In the genomic region with DNA sequence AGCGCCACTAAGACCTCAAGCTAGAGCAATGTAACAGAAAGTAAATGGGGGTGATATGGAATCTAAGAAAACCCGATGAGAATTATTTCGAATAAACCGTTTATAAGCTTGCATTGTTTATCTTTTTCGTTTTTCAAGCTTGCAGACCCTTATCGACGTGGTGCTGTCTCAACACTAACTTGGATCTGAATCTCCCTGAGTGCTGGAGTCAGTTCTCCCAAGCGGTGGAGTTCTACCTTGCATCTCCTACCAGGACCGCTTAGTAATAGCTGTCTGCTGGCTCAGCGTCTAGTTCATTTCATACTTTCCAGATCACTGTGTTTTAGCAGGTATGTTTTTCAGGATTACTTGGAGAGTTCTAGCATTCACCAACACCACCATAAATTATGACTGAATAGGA, we compare ENCODE assay signal across 8 mouse cellular contexts. TPM values are rescaled to one million over a fixed set of nuclear protein-coding genes. Genes with fewer than 3 reads are reported as not detected.
A peak's percentile ranks its signal among the peaks of the same experiment; 100 is the strongest.
DNase-seq lines count a peak whose midpoint lies in the region; ATAC-seq and TF ChIP-seq lines count a peak whose summit lies in the region.

No protein-coding gene starts in this region.

- WGBS in kidney, postnatal 0 days: 14% methylated on average over 10 of the region's 10 CpGs
- 11% methylated on average over 10 of the region's 10 CpGs for WGBS in hindbrain, embryonic 16.5 days
- 9% methylated on average over 10 of the region's 10 CpGs for WGBS in midbrain, postnatal 0 days

- no peak for ATAC-seq in kidney, postnatal 0 days (replicated peaks; ENCODE audit: low FRiP score, low read depth)
- 0 out of 2 replicates have a peak, but pooled peaks have one; percentile 7 for ATAC-seq in hindbrain, embryonic 16.5 days
- ATAC-seq in midbrain, postnatal 0 days (ENCODE audit: low FRiP score): no peak

- peak overlapping the region; percentile 63 for H3K27ac ChIP-seq in kidney, postnatal 0 days
- no peak overlapping the region for H3K27ac ChIP-seq in brown adipose tissue, adult 24 weeks (replicated peaks; ENCODE audit: low read depth, low read length)
- 0 out of 2 replicates have a peak overlapping the region, but pooled peaks have one; percentile 36 for H3K27ac ChIP-seq in hindbrain, embryonic 16.5 days (ENCODE audit: low read depth, low read length)
- peak overlapping the region; percentile 68; the same call in 1 of the 2 replicates for H3K27ac ChIP-seq in midbrain, postnatal 0 days (ENCODE audit: low read depth, low read length)

- peak overlapping the region; percentile 56 for H3K9ac ChIP-seq in kidney, postnatal 0 days (ENCODE audit: low read depth, low read length)
- H3K9ac ChIP-seq in hindbrain, embryonic 16.5 days (ENCODE audit: low read depth, low read length): peak overlapping the region; percentile 61
- H3K9ac ChIP-seq in midbrain, postnatal 0 days (replicated peaks; ENCODE audit: low read length, poor library complexity, severe bottlenecking): peak overlapping the region; percentile 63

- H3K4me3 ChIP-seq in kidney, postnatal 0 days (replicated peaks; ENCODE audit: low read depth, low read length): peak overlapping the region; percentile 79
- H3K4me3 ChIP-seq in brown adipose tissue, adult 24 weeks (ENCODE audit: insufficient read depth, low read depth, low read length): peak overlapping the region; percentile 87
- peak overlapping the region; percentile 74 for H3K4me3 ChIP-seq in hindbrain, embryonic 16.5 days (ENCODE audit: low read length)
- peak overlapping the region; percentile 74 for H3K4me3 ChIP-seq in midbrain, postnatal 0 days (ENCODE audit: low read depth, low read length)

- H3K4me2 ChIP-seq in kidney, postnatal 0 days (ENCODE audit: low read length): peak overlapping the region; percentile 78
- peak overlapping the region; percentile 59 for H3K4me2 ChIP-seq in hindbrain, embryonic 16.5 days (ENCODE audit: low read length)
- H3K4me2 ChIP-seq in midbrain, postnatal 0 days (ENCODE audit: low read depth, low read length, poor library complexity, severe bottlenecking): peak overlapping the region; percentile 75

- no peaks in the 10 kb centered on the region; the same call in 1 of the 2 replicates for H3K4me1 ChIP-seq in kidney, postnatal 0 days (replicated peaks; ENCODE audit: insufficient read depth, low read length)
- H3K4me1 ChIP-seq in brown adipose tissue, adult 24 weeks (ENCODE audit: control insufficient read depth, insufficient read depth, insufficient read length, low read length): 0 out of 2 replicates have a peak, but pooled peaks cover 2% of the 10 kb centered on the region
- H3K4me1 ChIP-seq in hindbrain, embryonic 16.5 days (ENCODE audit: control insufficient read depth, insufficient read depth, low read depth, low read length): peaks cover 11% of the 10 kb centered on the region
- peaks cover 4% of the 10 kb centered on the region; the same call in 1 of the 2 replicates for H3K4me1 ChIP-seq in midbrain, postnatal 0 days (ENCODE audit: insufficient read depth, low read length)

- H3K9me3 ChIP-seq in kidney, postnatal 0 days (replicated peaks; ENCODE audit: low read length): no peaks in the 10 kb centered on the region
- no peaks in the 10 kb centered on the region for H3K9me3 ChIP-seq in hindbrain, embryonic 16.5 days (ENCODE audit: control insufficient read depth, low read length)
- no peaks in the 10 kb centered on the region for H3K9me3 ChIP-seq in midbrain, postnatal 0 days (ENCODE audit: low read length)

- peaks cover 3% of the 10 kb centered on the region; the same call in 1 of the 2 replicates for H3K36me3 ChIP-seq in kidney, postnatal 0 days (ENCODE audit: insufficient read depth, low read length)
- no peaks in the 10 kb centered on the region for H3K36me3 ChIP-seq in hindbrain, embryonic 16.5 days (ENCODE audit: control insufficient read depth, insufficient read depth, low read length)
- H3K36me3 ChIP-seq in midbrain, postnatal 0 days (ENCODE audit: insufficient read depth, low read length): peaks cover 8% of the 10 kb centered on the region

- DNase-seq in kidney, postnatal 0 days (ENCODE audit: low spot score): no peak
- DNase-seq in kidney, postnatal 14 days: no peak
- DNase-seq in midbrain, postnatal 0 days (ENCODE audit: low spot score): no peak
- DNase-seq in ovary, postnatal 14 days (ENCODE audit: low spot score): no peak
- DNase-seq in adrenal gland, adult 2 months: no peak
- no peak for DNase-seq in spleen, postnatal 4 days (ENCODE audit: low spot score in 2 of 2)

- no peaks in the 10 kb centered on the region for H3K27me3 ChIP-seq in kidney, postnatal 0 days (ENCODE audit: insufficient read depth, low read length)
- H3K27me3 ChIP-seq in hindbrain, embryonic 16.5 days (replicated peaks; ENCODE audit: control insufficient read depth, insufficient read depth, low read length): no peaks in the 10 kb centered on the region
- no peaks in the 10 kb centered on the region for H3K27me3 ChIP-seq in midbrain, postnatal 0 days (ENCODE audit: insufficient read depth, low read length)

- no peak for TF ChIP-seq CTCF in kidney, postnatal 0 days (IDR thresholded peaks at IDR 0.05; ENCODE audit: low read depth)
- 0 out of 2 replicates have a peak, but pooled peaks have one; percentile 9 for TF ChIP-seq CTCF in midbrain, postnatal 0 days (IDR thresholded peaks at IDR 0.05)

RNA-seq across cellular contexts. Expression of gene Blzf1, which starts 0.6 kb away (rescaled TPM):
- polyA plus RNA-seq in kidney, postnatal 0 days (2015; fragmentation: Nextera tagmentation; extraction: Ambion mirVana): 25.0 and 29.7 TPM in 2 replicates
- polyA plus RNA-seq in brown adipose tissue, adult 24 weeks (2012; ENCODE audit: insufficient read depth, insufficient read length, missing spikeins): 15.7 and 16.9 TPM in 2 replicates
- 29.4 and 31.3 TPM in 2 replicates for polyA plus RNA-seq in hindbrain, embryonic 16.5 days (2015; fragmentation: Nextera tagmentation; extraction: Ambion mirVana)
- total RNA-seq in midbrain, postnatal 0 days (2014; rRNA removed): 12.1 and 16.7 TPM in 2 replicates
- 22.5 and 23.0 TPM in 2 replicates for polyA plus RNA-seq in midbrain, postnatal 0 days (2015; fragmentation: Nextera tagmentation; extraction: Ambion mirVana)
- 10 to 100 TPM; 23.4 to 31.7 TPM for total RNA-seq in adrenal gland, adult 2 months (2021)
- polyA plus RNA-seq in adrenal gland, adult 2 months (2012; rRNA removed): 0.97 and 0.98 TPM in 2 replicates

RNA-seq across cellular contexts. Expression of gene Nme7, which starts 4.0 kb away (rescaled TPM):
- polyA plus RNA-seq in kidney, postnatal 0 days (2015; fragmentation: Nextera tagmentation; extraction: Ambion mirVana): 41.7 and 42.0 TPM in 2 replicates
- 16.1 and 20.5 TPM in 2 replicates for polyA plus RNA-seq in brown adipose tissue, adult 24 weeks (2012; ENCODE audit: insufficient read depth, insufficient read length, missing spikeins)
- polyA plus RNA-seq in hindbrain, embryonic 16.5 days (2015; fragmentation: Nextera tagmentation; extraction: Ambion mirVana): 32.0 and 35.8 TPM in 2 replicates
- 17.6 and 18.5 TPM in 2 replicates for total RNA-seq in midbrain, postnatal 0 days (2014; rRNA removed)
- 25.8 and 27.5 TPM in 2 replicates for polyA plus RNA-seq in midbrain, postnatal 0 days (2015; fragmentation: Nextera tagmentation; extraction: Ambion mirVana)
- 10 to 100 TPM; 14.0 to 21.0 TPM for total RNA-seq in adrenal gland, adult 2 months (2021)
- polyA plus RNA-seq in adrenal gland, adult 2 months (2012; rRNA removed): 9.2 and 11.7 TPM in 2 replicates

RNA-seq across cellular contexts. Expression of gene Ccdc181, which starts 32.5 kb away (rescaled TPM):
- 15.7 and 16.6 TPM in 2 replicates for polyA plus RNA-seq in kidney, postnatal 0 days (2015; fragmentation: Nextera tagmentation; extraction: Ambion mirVana)
- polyA plus RNA-seq in brown adipose tissue, adult 24 weeks (2012; ENCODE audit: insufficient read depth, insufficient read length, missing spikeins): 7.7 and 8.3 TPM in 2 replicates
- 23.9 and 26.4 TPM in 2 replicates for polyA plus RNA-seq in hindbrain, embryonic 16.5 days (2015; fragmentation: Nextera tagmentation; extraction: Ambion mirVana)
- 12.6 and 20.9 TPM in 2 replicates for total RNA-seq in midbrain, postnatal 0 days (2014; rRNA removed)
- polyA plus RNA-seq in midbrain, postnatal 0 days (2015; fragmentation: Nextera tagmentation; extraction: Ambion mirVana): 27.2 and 29.0 TPM in 2 replicates
- total RNA-seq in adrenal gland, adult 2 months (2021): 10 to 100 TPM in 1 of 2 experiments, 1 to 10 TPM in 1; 7.7 to 12.3 TPM
- polyA plus RNA-seq in adrenal gland, adult 2 months (2012; rRNA removed): 1.6 and 1.7 TPM in 2 replicates

RNA-seq across cellular contexts. Expression of gene Slc19a2, which starts 59.1 kb away (rescaled TPM):
- 8.6 and 8.7 TPM in 2 replicates for polyA plus RNA-seq in kidney, postnatal 0 days (2015; fragmentation: Nextera tagmentation; extraction: Ambion mirVana)
- 3.5 and 4.1 TPM in 2 replicates for polyA plus RNA-seq in brown adipose tissue, adult 24 weeks (2012; ENCODE audit: insufficient read depth, insufficient read length, missing spikeins)
- 9.1 and 9.5 TPM in 2 replicates for polyA plus RNA-seq in hindbrain, embryonic 16.5 days (2015; fragmentation: Nextera tagmentation; extraction: Ambion mirVana)
- total RNA-seq in midbrain, postnatal 0 days (2014; rRNA removed): 17.0 and 20.2 TPM in 2 replicates
- 7.4 and 8.4 TPM in 2 replicates for polyA plus RNA-seq in midbrain, postnatal 0 days (2015; fragmentation: Nextera tagmentation; extraction: Ambion mirVana)
- total RNA-seq in adrenal gland, adult 2 months (2021): 10 to 100 TPM; 22.1 to 27.8 TPM
- polyA plus RNA-seq in adrenal gland, adult 2 months (2012; rRNA removed): 26.1 and 31.8 TPM in 2 replicates
